Comparison of ENCODE assay signal across 8 mouse cellular contexts in genomic region chr17:29238421-29238945, GRCm38 (mm10). TPM values are rescaled to one million over a fixed set of nuclear protein-coding genes. Genes with fewer than 3 reads are reported as not detected.
DNase-seq lines count a peak whose midpoint lies in the region; ATAC-seq and TF ChIP-seq lines count a peak whose summit lies in the region.

No protein-coding gene starts in this region.

- WGBS in kidney, adult 2 months = 6% methylated on average over 22 of the region's 23 CpGs
- 3% methylated on average over 22 of the region's 23 CpGs for WGBS in forebrain, embryonic 13.5 days
- 5% methylated on average over 23 of the region's 23 CpGs for WGBS in liver, embryonic 14.5 days (ENCODE audit: insufficient replicate concordance)

- no peaks in the 10 kb centered on the region for H3K36me3 ChIP-seq in kidney, adult 2 months (ENCODE audit: control insufficient read depth, insufficient read depth, low read length)
- no peaks in the 10 kb centered on the region for H3K36me3 ChIP-seq in forebrain, embryonic 13.5 days (ENCODE audit: poor library complexity, severe bottlenecking)
- no peaks in the 10 kb centered on the region for H3K36me3 ChIP-seq in liver, embryonic 14.5 days (replicated peaks; ENCODE audit: control insufficient read depth, insufficient read depth, low read depth)

- peak overlapping the region; percentile 100 for H3K4me2 ChIP-seq in forebrain, embryonic 13.5 days
- H3K4me2 ChIP-seq in liver, embryonic 14.5 days (ENCODE audit: low read depth) = peak overlapping the region; percentile 61

- no peak for TF ChIP-seq EP300 in liver, embryonic 14.5 days (IDR thresholded peaks at IDR 0.05; ENCODE audit: low read depth)

- peak overlapping the region; percentile 70 for H3K9ac ChIP-seq in forebrain, embryonic 13.5 days
- H3K9ac ChIP-seq in liver, embryonic 14.5 days (replicated peaks) = no peak overlapping the region

- no peaks in the 10 kb centered on the region for H3K4me1 ChIP-seq in kidney, adult 2 months (ENCODE audit: control insufficient read depth, insufficient read depth, low read length)
- H3K4me1 ChIP-seq in forebrain, embryonic 13.5 days = peaks cover 23% of the 10 kb centered on the region
- H3K4me1 ChIP-seq in liver, embryonic 14.5 days (replicated peaks; ENCODE audit: control insufficient read depth in 2 of 2, insufficient read depth in 2 of 2, low read length in 1 of 2) = no peaks in the 10 kb centered on the region

- H3K4me3 ChIP-seq in kidney, adult 2 months (ENCODE audit: insufficient read depth, low read depth, low read length) = peak overlapping the region; percentile 26; the same call in 1 of the 2 replicates
- peak overlapping the region; percentile 60 for H3K4me3 ChIP-seq in forebrain, embryonic 13.5 days
- peak overlapping the region; percentile 2 to 47; a peak in 3 of 4 replicates for H3K4me3 ChIP-seq in liver, embryonic 14.5 days (ENCODE audit: insufficient read depth in 1 of 2, low read depth in 2 of 2, low read length in 2 of 2)

- H3K9me3 ChIP-seq in forebrain, embryonic 13.5 days (replicated peaks) = no peaks in the 10 kb centered on the region
- no peaks in the 10 kb centered on the region for H3K9me3 ChIP-seq in liver, embryonic 14.5 days (ENCODE audit: control insufficient read depth, low read length)

- TF ChIP-seq CTCF in kidney, adult 2 months (conservative IDR thresholded peaks at IDR 0.05; ENCODE audit: insufficient read depth, insufficient read length, low read depth, low read length) = no peak
- TF ChIP-seq CTCF in liver, embryonic 14.5 days (IDR thresholded peaks at IDR 0.05; ENCODE audit: low read depth) = no peak

- no peaks in the 10 kb centered on the region; the same call in 1 of the 2 replicates for H3K27me3 ChIP-seq in kidney, adult 2 months (replicated peaks; ENCODE audit: control insufficient read depth, insufficient read depth, low read length)
- peaks cover 43% of the 10 kb centered on the region for H3K27me3 ChIP-seq in forebrain, embryonic 13.5 days
- H3K27me3 ChIP-seq in liver, embryonic 14.5 days (ENCODE audit: control insufficient read depth, insufficient read depth, low read length) = peaks cover 42% of the 10 kb centered on the region

- no peak for DNase-seq in kidney, adult 2 months
- no peak for DNase-seq in kidney, postnatal 14 days
- peak; percentile 55 for DNase-seq in MN1 (ENCODE audit: low spot score)
- no peak for DNase-seq in liver, embryonic 14.5 days (ENCODE audit: low read depth in 3 of 3, low spot score in 3 of 3)
- DNase-seq in testis, postnatal 14 days (ENCODE audit: low spot score) = peak; percentile 17
- no peak for DNase-seq in thymus, postnatal 10 days (ENCODE audit: low spot score in 2 of 2)
- DNase-seq in thymus, postnatal 0 days (ENCODE audit: low spot score) = no peak

- peak; percentile 44; the same call in 1 of the 2 replicates for ATAC-seq in forebrain, embryonic 13.5 days
- ATAC-seq in liver, embryonic 14.5 days (ENCODE audit: insufficient read depth) = no peak

- TF ChIP-seq POLR2A in kidney, adult 2 months (IDR thresholded peaks at IDR 0.05; ENCODE audit: low read depth, low read length) = no peak

- no peak overlapping the region for H3K27ac ChIP-seq in kidney, adult 2 months (ENCODE audit: insufficient read depth, low read depth, low read length)
- no peak overlapping the region for H3K27ac ChIP-seq in forebrain, embryonic 13.5 days
- no peak overlapping the region for H3K27ac ChIP-seq in liver, embryonic 14.5 days

RNA-seq across cellular contexts. Expression of gene Cpne5, which starts 0.5 kb away (rescaled TPM):
- 0.78 and 1.2 TPM in 2 replicates for polyA plus RNA-seq in kidney, adult 2 months (2012; rRNA removed)
- polyA plus RNA-seq in forebrain, embryonic 13.5 days (2015; fragmentation: Nextera tagmentation; extraction: Ambion mirVana) = 13.0 and 18.3 TPM in 2 replicates
- polyA plus RNA-seq in liver, embryonic 14.5 days (2012; rRNA removed) = 0.06 and 0.12 TPM in 2 replicates
- 0.16 and 0.28 TPM in 2 replicates for polyA plus RNA-seq in liver, embryonic 14.5 days (2014; fragmentation: Nextera tagmentation; extraction: Ambion mirVana)
- 2.8 and 3.0 TPM in 2 replicates for polyA plus RNA-seq in thymus, postnatal 0 days (2015; fragmentation: Nextera tagmentation; extraction: Ambion mirVana)

RNA-seq across cellular contexts. Expression of gene Ppil1, which starts 25.5 kb away (rescaled TPM):
- 21.5 and 23.5 TPM in 2 replicates for polyA plus RNA-seq in kidney, adult 2 months (2012; rRNA removed)
- polyA plus RNA-seq in forebrain, embryonic 13.5 days (2015; fragmentation: Nextera tagmentation; extraction: Ambion mirVana) = 151 and 157 TPM in 2 replicates
- polyA plus RNA-seq in liver, embryonic 14.5 days (2012; rRNA removed) = 46.2 and 47.9 TPM in 2 replicates
- 84.7 and 87.3 TPM in 2 replicates for polyA plus RNA-seq in liver, embryonic 14.5 days (2014; fragmentation: Nextera tagmentation; extraction: Ambion mirVana)
- polyA plus RNA-seq in thymus, postnatal 0 days (2015; fragmentation: Nextera tagmentation; extraction: Ambion mirVana) = 118 and 133 TPM in 2 replicates

RNA-seq across cellular contexts. Expression of gene BC004004, which starts 30.1 kb away (rescaled TPM):
- polyA plus RNA-seq in kidney, adult 2 months (2012; rRNA removed) = 219 and 228 TPM in 2 replicates
- polyA plus RNA-seq in forebrain, embryonic 13.5 days (2015; fragmentation: Nextera tagmentation; extraction: Ambion mirVana) = 78.7 and 83.5 TPM in 2 replicates
- 26.1 and 27.4 TPM in 2 replicates for polyA plus RNA-seq in liver, embryonic 14.5 days (2012; rRNA removed)
- polyA plus RNA-seq in liver, embryonic 14.5 days (2014; fragmentation: Nextera tagmentation; extraction: Ambion mirVana) = 57.7 and 58.1 TPM in 2 replicates
- 92.2 and 95.2 TPM in 2 replicates for polyA plus RNA-seq in thymus, postnatal 0 days (2015; fragmentation: Nextera tagmentation; extraction: Ambion mirVana)

Comparison
In these comparisons a context has a peak if more than half of its experiments do, and no peak if none do; other contexts are left out.
1. DNase-seq: peak in MN1 (single experiment) and testis, postnatal 14 days (single experiment); none in kidney, adult 2 months (single experiment), kidney, postnatal 14 days (single experiment), liver, embryonic 14.5 days (0 of 3), thymus, postnatal 10 days (0 of 2) and thymus, postnatal 0 days (single experiment).
2. Peak in every context shown above with its lines, with median percentiles within 50 percentile points of each other: H3K4me3 ChIP-seq.